Mouse (Mus musculus): ENCODE measurements around the gene Gm49388.

Gene Gm49388

GRCm38 (mm10) chr7:127840886-127841285 lies 55.5 kb downstream of the Gm49388 start:
- peak in 1 of 2 experiments; percentile 49 for DNase-seq (ENCODE audit: low spot score in 2 of 2)

- DNase-seq (ENCODE audit: low spot score in 2 of 2): peak; percentile 93 to 95
Measured at GRCm38 (mm10) chr7:127841340-127842000, 56.1 kb downstream of the Gm49388 start.

- DNase-seq (ENCODE audit: low spot score in 2 of 2): peak; percentile 70 to 78
Measured at GRCm38 (mm10) chr7:127842001-127842718, 56.8 kb downstream of the Gm49388 start.

- no peak for DNase-seq (ENCODE audit: low spot score in 2 of 2)
Measured at GRCm38 (mm10) chr7:127849973-127850875, 64.8 kb downstream of the Gm49388 start.

- DNase-seq (ENCODE audit: low spot score in 2 of 2): no peak
Measured at GRCm38 (mm10) chr7:127850906-127851305, 65.5 kb downstream of the Gm49388 start.
